Mouse (Mus musculus): Measurements from ENCODE around the gene 0610010K14Rik. TPM values are rescaled to one million over a fixed set of nuclear protein-coding genes. Genes with fewer than 3 reads are reported as not detected.
A peak's percentile ranks its signal among the peaks of the same experiment; 100 is the strongest.

0610010K14Rik gene
- 45.8 and 59.1 TPM in 2 replicates for total RNA-seq (2021)
- long read RNA-seq, transcript 0610010K14Rik-202 (5 exons, 779 nt): major isoform, 8 of 26 reads
- long read RNA-seq, partial matches to known transcripts: 4 of 26 reads
- long read RNA-seq, other reads (novel, unspliced or antisense): 3 of 26 reads

- peak; percentile 99 for DNase-seq
Measured at GRCm38 (mm10) chr11:70237457-70238167, at the start of gene 0610010K14Rik. 0610010K14Rik (minus strand) TSS chr11:70237914.

- no peak for DNase-seq
Measured at GRCm38 (mm10) chr11:70285686-70286085, 48.0 kb upstream of the 0610010K14Rik start.

GRCm38 (mm10) chr11:70284757-70285156 lies 47.0 kb upstream of the 0610010K14Rik start:
- DNase-seq: no peak

GRCm38 (mm10) chr11:70283666-70284065 lies 46.0 kb upstream of the 0610010K14Rik start:
- DNase-seq: no peak

- peak; percentile 14 for DNase-seq
Measured at GRCm38 (mm10) chr11:70280441-70280840, 42.7 kb upstream of the 0610010K14Rik start.

GRCm38 (mm10) chr11:70278961-70279360 lies 41.2 kb upstream of the 0610010K14Rik start:
- no peak for DNase-seq

GRCm38 (mm10) chr11:70271641-70272040 lies 33.9 kb upstream of the 0610010K14Rik start:
- no peak for DNase-seq

GRCm38 (mm10) chr11:70266405-70266804 lies 28.7 kb upstream of the 0610010K14Rik start:
- no peak for DNase-seq

- no peak for DNase-seq
Measured at GRCm38 (mm10) chr11:70265819-70266218, 28.1 kb upstream of the 0610010K14Rik start.

GRCm38 (mm10) chr11:70265252-70265651 lies 27.5 kb upstream of the 0610010K14Rik start:
- DNase-seq: no peak

- no peak for DNase-seq
Measured at GRCm38 (mm10) chr11:70259035-70259434, 21.3 kb upstream of the 0610010K14Rik start.

- peak; percentile 62 for DNase-seq
Measured at GRCm38 (mm10) chr11:70254931-70255531, 17.3 kb upstream of the 0610010K14Rik start, which contains the start of gene Alox12. Alox12 (minus strand) TSS chr11:70255353.

- DNase-seq: no peak
Measured at GRCm38 (mm10) chr11:70254337-70254736, 16.6 kb upstream of the 0610010K14Rik start.

GRCm38 (mm10) chr11:70251853-70252252 lies 14.1 kb upstream of the 0610010K14Rik start:
- DNase-seq: no peak

GRCm38 (mm10) chr11:70250150-70250549 lies 12.4 kb upstream of the 0610010K14Rik start:
- no peak for DNase-seq

GRCm38 (mm10) chr11:70247136-70247845 lies 9.6 kb upstream of the 0610010K14Rik start:
- peak; percentile 53 for DNase-seq

GRCm38 (mm10) chr11:70242591-70242990 lies 4.9 kb upstream of the 0610010K14Rik start:
- no peak for DNase-seq

GRCm38 (mm10) chr11:70239541-70240279 lies 2.0 kb upstream of the 0610010K14Rik start, which contains the start of the genes Gm21988 and Rnasek:
Gm21988 (minus strand) TSS chr11:70239830.
Rnasek (minus strand) TSS chr11:70239842.
- DNase-seq: peak; percentile 72

GRCm38 (mm10) chr11:70238591-70239440 lies 1.1 kb upstream of the 0610010K14Rik start:
- DNase-seq: no peak

- no peak for DNase-seq
Measured at GRCm38 (mm10) chr11:70236717-70237116, 997 bp downstream of the 0610010K14Rik start.
